Mouse (Mus musculus) left cerebral cortex, adult 2 months (tissue): Measurements from ENCODE around the gene Btbd9. TPM values are rescaled to one million over a fixed set of nuclear protein-coding genes. Genes with fewer than 3 reads are reported as not detected.
A peak's percentile ranks its signal among the peaks of the same experiment; 100 is the strongest.
"Not testable (repeated sequence)": the region's sequence is repeated elsewhere in the genome, so short reads cannot be mapped to it uniquely, and the experiment has no call there.

ENCODE experiments used
- DNase-seq, 2 experiments: peaks; one replicate each; pipeline ENCODE4 v3.0.0; 2021 to 2022; ENCODE audit warnings: low spot score in 2 of 2, mixed read lengths in 1 of 2; ENCODE audit errors: extremely low spot score in 1 of 2
- H3K27ac ChIP-seq: fragments of 200-600 bp; 2 replicates; pipeline ENCODE4 v1.8.1; 2022
- H3K4me3 ChIP-seq: fragments of 200-600 bp; 2 replicates; pipeline ENCODE4 v1.8.1; 2022
- CTCF ChIP-seq: fragments of 200-600 bp; IDR thresholded peaks from 2 replicates; pipeline ENCODE4 v1.8.1; 2022; ENCODE audit warnings: antibody characterized with exemption, mild to moderate bottlenecking, moderate library complexity
- intact Hi-C: fragments of 180-260 bp; cut with DNase I; formaldehyde crosslinking; loops from one replicate; pipeline ENCODE4 v1.15.1; 2025
- total RNA-seq, 2 experiments: library from RNA; stranded (reverse); gene quantifications; 2 replicates each; pipeline ENCODE4 v1.2.3; 2021

Btbd9 gene
- total RNA-seq, 2 experiments from 2014 or later: 102 to 104 TPM

DNA sequence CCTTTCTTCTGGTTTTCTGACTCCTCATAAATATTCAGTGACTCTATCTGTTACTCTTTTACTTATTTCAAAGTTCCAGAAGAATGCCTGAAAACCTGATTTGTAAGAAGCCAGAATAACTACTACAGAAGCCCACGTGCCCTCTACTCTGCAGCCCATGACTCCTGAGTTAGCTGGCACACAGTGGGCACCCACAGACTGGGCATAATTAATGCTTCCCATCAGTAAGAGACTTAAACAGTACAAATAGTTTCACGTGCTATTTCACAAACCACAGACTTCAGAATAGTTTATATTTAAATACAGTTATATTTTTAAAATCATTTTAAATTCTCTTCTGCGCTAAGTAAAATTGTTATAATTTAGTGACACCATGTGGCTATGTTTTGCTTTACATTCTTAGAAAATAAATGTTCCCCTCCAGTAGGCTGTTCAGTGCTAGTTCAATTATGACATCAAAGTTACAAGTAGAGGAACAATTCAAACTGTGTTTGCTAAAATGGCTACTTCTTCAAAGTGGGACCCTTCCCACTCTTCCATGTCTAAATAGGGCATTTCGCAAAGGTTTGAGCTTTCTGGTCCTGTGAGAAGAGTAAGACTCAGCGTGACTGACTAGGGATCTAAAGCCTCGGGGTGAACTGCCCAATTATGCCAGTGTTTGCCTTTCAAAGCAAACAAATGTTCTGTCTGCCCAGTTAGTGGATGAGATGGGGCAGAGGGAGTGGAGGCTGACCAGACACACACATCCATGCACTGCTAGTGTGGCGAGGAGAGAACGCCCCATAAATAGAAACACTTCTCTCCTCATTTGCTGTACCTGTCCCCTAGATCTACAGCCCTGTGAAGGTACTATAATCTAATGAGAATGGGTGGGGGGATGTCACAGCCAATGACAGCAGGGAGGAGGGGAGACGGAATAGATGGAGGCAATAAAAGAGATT lies 68.4 kb downstream of the Btbd9 start:
- DNase-seq: peak in 1 of 2 experiments; percentile 13
- peak overlapping the region; percentile 61 for H3K27ac ChIP-seq

DNA sequence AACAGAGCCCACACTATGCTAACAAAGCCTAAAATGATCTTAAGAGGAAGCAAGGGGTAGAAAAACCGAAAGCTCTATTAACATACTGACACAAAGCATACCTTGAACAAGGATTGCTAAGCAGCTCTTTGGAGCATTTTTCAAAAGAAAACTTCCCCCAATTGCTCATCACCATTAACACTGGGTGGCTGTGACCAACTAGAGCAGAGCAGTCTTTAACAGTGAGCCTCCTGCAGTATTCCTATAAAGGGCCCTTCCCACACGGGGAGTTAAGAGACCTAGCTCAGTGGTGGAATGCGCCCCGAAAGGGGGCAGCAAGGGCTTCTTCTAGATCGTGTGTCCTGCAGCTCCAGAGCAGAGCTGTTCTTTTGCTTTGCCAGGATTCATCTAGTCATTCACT lies 69.4 kb downstream of the Btbd9 start:
- intact Hi-C loops: loop anchor here (5.0 kb wide), 2 partner anchors 40 to 620 kb away; no protein-coding TSS in a partner anchor
- Histone ChIP-seq H3K27ac (peak overlapping the region; percentile 61), H3K4me3 (no peak overlapping the region)
- peak in 1 of 2 experiments; percentile 15 for DNase-seq
- TF ChIP-seq CTCF: no peak

More for the DNA sequence above, 68.4 kb downstream of the Btbd9 start:
- H3K4me3 ChIP-seq: no peak overlapping the region
- intact Hi-C loops: loop anchor here (2.0 to 5.0 kb wide), 3 partner anchors 41 to 621 kb away; no protein-coding TSS in a partner anchor
- TF ChIP-seq CTCF: peak; percentile 62

DNA sequence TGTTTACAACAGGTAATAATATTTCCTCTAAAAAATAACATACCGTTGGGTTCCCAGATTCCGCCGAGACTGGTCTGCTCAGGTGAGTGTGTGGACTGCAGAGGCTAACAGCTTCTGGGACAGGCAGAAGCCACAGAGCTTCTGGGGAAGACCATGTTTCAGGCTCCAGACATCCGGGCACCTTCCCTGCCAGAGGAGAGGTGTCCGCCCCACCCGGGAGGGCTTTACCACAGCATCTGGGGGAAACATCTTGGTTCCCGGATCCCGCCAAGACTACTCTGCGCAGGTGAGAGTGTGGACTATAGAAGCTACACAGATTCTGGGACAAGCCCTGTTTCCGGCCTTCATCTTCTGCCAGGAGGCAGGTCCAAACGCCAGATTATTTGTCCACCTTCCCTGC lies 76.7 kb downstream of the Btbd9 start:
- not testable (repeated sequence) for H3K4me3 ChIP-seq, H3K27ac ChIP-seq
- DNase-seq: peak in 1 of 2 experiments; percentile 9
- intact Hi-C loops: loop anchor here (5.0 kb wide), 1 partner anchor 42 kb away; no protein-coding TSS in a partner anchor

DNA sequence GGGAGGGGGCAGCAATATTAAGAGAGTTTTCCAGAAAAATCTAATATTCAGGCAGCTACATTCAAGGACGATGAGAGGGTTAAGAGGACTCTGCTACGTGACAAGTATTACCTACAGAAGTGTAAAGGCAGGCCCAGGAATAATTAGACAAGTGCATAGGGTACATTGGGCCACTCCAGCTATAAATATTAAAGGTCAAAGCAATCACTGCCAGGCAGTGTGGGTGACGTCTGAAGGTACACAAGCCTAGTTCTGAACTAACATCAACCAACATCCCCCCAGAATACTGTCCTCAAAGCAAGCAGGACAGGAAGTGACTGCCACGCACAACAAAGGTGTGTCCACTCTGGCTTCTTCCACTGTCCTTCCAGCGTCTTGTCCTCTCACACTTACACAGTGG lies 77.5 kb downstream of the Btbd9 start:
- no peak overlapping the region for H3K4me3 ChIP-seq
- TF ChIP-seq CTCF: no peak
- no peak overlapping the region for H3K27ac ChIP-seq
- intact Hi-C loops: loop anchor here (5.0 kb wide), 1 partner anchor 41 kb away; no protein-coding TSS in a partner anchor
- peak in 1 of 2 experiments; percentile 8 for DNase-seq

DNA sequence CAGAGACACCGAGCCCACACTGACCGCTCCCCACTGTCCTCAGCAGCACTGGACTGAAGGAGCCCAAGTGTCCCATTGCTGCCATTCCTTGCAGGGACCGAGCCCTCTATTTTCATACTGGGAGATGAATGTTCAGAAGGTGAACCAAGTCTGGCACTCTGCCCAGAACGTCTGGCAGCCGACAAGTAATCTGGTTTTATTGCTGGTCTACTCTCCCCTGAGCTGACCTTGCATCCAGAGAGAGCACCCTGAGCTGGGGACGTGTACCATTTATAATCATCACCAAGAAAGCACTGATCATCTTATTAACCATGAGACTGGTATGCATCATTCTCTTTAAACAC lies 77.9 kb downstream of the Btbd9 start:
- DNase-seq: peak in 1 of 2 experiments; percentile 15
- no peak overlapping the region for H3K4me3 ChIP-seq
- no peak for TF ChIP-seq CTCF
- intact Hi-C loops: loop anchor here (5.0 kb wide), 1 partner anchor 41 kb away; no protein-coding TSS in a partner anchor
- 0 out of 2 replicates have a peak overlapping the region, but pooled peaks have one; percentile 0 for H3K27ac ChIP-seq

DNA sequence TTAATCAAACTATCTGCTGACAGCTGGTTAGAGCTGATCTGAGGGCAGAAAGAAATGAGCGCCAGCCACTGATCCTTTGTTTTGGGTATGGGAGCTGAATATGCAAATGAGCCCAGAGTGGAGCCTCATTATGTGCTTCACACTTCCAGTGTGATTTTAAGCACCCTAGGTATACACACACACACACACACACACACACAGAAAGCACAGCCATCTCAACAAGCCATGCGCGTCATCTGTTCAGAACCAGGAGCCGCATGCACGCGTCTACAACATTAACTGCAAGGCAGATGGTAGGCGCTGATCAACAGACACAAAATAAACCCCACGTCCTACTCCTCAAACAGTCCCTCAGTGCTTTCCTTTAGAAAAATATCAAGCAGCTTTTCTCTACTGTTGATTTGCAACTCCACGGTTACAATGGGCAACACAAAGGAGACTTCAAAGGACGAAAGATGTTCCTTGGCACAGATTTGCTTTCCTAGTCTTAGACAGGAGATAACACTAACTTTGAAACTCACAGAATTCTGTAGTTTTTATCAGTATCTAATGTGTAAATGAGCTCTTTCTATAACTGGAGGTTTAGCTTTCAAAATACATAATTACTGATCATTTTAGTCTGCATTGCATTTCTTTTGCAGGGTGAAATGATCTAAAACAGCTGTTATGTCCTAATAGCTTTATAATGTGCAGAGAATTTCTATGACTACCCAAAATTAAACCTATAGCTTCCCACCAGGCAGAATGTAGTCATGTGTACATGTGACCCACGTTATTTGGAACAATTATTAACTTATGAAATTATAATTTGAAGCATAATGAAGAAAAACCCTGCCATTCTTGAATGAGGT lies 78.5 kb downstream of the Btbd9 start:
- 0 out of 2 replicates have a peak overlapping the region, but pooled peaks have one; percentile 0 for H3K27ac ChIP-seq
- peak; percentile 53 to 61 for DNase-seq
- no peak for TF ChIP-seq CTCF
- H3K4me3 ChIP-seq: no peak overlapping the region
- intact Hi-C loops: loop anchor here (5.0 kb wide), 1 partner anchor 40 kb away; no protein-coding TSS in a partner anchor

DNA sequence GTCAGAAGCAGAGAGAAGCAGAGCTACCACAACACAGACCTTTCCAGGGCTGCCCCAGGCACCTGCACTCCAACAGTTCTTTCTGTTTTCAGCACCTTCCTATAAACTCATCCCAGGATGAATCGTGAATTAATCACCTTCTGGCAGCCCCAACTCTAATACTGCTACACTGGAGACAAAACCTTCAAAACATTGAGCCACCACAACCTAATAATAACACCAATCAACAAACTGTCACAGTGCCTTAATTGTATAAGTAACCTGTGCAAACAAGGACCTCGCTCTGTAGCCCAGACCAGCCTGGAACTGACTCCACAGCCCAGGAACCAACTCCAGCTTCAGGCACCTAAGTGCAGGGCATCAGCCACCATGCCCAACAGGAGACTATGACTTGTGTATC lies 80.7 kb downstream of the Btbd9 start:
- no peak for TF ChIP-seq CTCF
- DNase-seq: peak in 1 of 2 experiments; percentile 8
- no peak overlapping the region for H3K4me3 ChIP-seq
- H3K27ac ChIP-seq: no peak overlapping the region
- intact Hi-C loops: loop anchor here (5.0 kb wide), 1 partner anchor 38 kb away; no protein-coding TSS in a partner anchor

DNA sequence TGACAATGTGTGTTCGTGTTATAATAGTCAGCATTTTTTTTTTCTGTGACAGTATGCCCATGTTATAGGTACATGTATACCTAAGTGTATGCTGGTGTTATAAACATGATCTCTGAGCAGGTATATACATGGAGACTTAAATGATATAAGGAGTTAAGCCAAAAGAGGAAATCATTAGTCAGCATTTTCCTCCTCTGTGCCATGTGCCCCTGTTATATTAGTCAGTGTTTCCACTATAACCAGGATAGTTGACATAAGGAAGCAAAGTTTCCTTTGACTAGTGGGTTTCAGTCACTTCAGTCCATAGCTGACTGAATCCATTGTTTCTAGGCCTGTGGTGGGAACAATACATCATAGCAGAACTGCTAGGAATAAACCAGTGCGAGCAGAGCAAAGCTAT lies 81.1 kb downstream of the Btbd9 start:
- Histone ChIP-seq H3K4me3 (no peak overlapping the region), H3K27ac (no peak overlapping the region)
- intact Hi-C loops: loop anchor here (5.0 kb wide), 1 partner anchor 38 kb away; no protein-coding TSS in a partner anchor
- no peak for TF ChIP-seq CTCF
- DNase-seq: no peak

DNA sequence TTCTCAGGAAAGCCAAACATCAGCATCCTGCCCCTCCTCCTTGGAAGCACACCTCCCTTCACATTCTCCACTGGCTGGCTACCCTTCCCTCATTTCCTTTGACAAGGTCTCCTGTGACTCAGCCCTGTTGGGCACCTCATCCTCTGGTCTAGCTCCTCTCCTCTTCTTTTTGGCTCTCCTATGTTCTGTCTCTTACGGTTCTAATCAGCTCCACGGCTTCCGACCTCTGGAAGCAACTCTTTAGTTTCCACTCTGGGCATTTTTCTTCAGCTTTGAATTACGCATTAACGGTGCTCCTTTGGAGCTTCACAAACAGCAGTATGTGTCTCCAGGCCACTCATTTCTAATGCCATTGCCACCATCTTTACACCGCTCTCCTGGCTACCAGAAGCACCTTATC lies 82.8 kb downstream of the Btbd9 start:
- no peak for TF ChIP-seq CTCF
- intact Hi-C loops: no loop called here
- Histone ChIP-seq H3K27ac (no peak overlapping the region), H3K4me3 (no peak overlapping the region)
- DNase-seq: peak in 1 of 2 experiments; percentile 9

DNA sequence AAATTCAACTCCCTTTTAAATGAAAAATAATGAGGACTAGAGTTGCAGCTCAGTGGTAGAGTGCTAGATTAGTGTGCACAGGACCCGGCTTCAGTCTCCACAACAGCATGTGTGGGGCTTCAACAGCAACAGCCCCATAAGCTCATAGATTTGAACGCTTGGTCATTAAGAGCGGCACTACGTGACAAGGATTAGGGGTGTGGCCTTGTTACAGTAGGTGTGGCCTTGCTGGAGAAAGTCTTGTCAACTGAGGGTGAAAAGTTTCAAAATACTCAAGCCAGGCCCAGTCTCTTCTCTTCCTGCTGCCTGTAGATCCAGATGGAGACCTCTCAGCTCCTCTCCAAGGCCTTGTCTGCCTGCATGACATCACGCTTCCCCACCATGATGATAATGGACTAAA lies 84.1 kb downstream of the Btbd9 start:
- DNase-seq: peak in 1 of 2 experiments; percentile 7
- Histone ChIP-seq H3K4me3 (no peak overlapping the region), H3K27ac (no peak overlapping the region)
- intact Hi-C loops: no loop called here
- TF ChIP-seq CTCF: no peak

DNA sequence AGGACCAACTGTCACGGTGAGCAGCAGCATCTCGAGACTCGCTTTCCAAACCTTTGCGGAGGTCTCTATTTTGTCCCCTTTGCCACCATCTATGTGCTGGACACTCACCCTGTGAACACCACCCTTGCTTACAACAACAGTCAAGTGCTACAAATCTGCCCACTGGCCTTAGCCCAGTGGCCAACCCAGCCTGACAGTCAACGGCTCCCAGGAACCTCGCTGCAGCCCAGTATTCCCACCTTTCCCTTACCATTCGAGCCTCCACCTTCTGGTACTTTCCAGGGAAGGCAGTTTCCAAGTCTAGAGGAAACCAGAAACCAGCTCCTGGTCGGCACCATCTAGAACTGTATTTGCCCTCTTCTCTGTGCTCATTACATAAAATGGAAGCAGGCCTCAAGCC lies 84.7 kb downstream of the Btbd9 start:
- no peak for TF ChIP-seq CTCF
- intact Hi-C loops: no loop called here
- Histone ChIP-seq H3K27ac (no peak overlapping the region), H3K4me3 (no peak overlapping the region)
- peak in 1 of 2 experiments; percentile 7 for DNase-seq
